Mouse (Mus musculus): ENCODE results near the gene Pfn4.
"Not testable (repeated sequence)": the region's sequence is repeated elsewhere in the genome, so short reads cannot be mapped to it uniquely, and the experiment has no call there.

The Pfn4 gene

GRCm38 (mm10) chr12:4768492-4769332 is at the start of gene Pfn4, which contains the start of gene Fam228b:
Pfn4 (plus strand) TSS chr12:4769022.
Fam228b (minus strand) TSS chr12:4769267.
- peak; percentile 90 to 96 for DNase-seq (ENCODE audit: low spot score in 2 of 2)

GRCm38 (mm10) chr12:4719066-4719761 is 49.6 kb upstream of the Pfn4 start:
- DNase-seq (ENCODE audit: low spot score in 2 of 2), result peak in 1 of 2 experiments; percentile 50

- peak in 1 of 2 experiments; percentile 53 for DNase-seq (ENCODE audit: low spot score in 2 of 2)
These were observed 48.8 kb upstream of the Pfn4 start for GRCm38 (mm10) chr12:4719762-4720754.

GRCm38 (mm10) chr12:4729165-4729564 is 39.7 kb upstream of the Pfn4 start:
- no peak for DNase-seq (ENCODE audit: low spot score in 2 of 2)

GRCm38 (mm10) chr12:4731629-4732028 is 37.2 kb upstream of the Pfn4 start:
- DNase-seq (ENCODE audit: low spot score in 2 of 2), result no peak

- DNase-seq (ENCODE audit: low spot score in 2 of 2), result no peak
These were observed 36.5 kb upstream of the Pfn4 start for GRCm38 (mm10) chr12:4732332-4732731.

- no peak for DNase-seq (ENCODE audit: low spot score in 2 of 2)
These were observed 30.7 kb upstream of the Pfn4 start, which contains the start of gene Fam228a for GRCm38 (mm10) chr12:4738031-4738576. Fam228a (minus strand) TSS chr12:4738430.

- DNase-seq (ENCODE audit: low spot score in 2 of 2), result no peak
These were observed 28.0 kb upstream of the Pfn4 start for GRCm38 (mm10) chr12:4740823-4741222.

- no peak for DNase-seq (ENCODE audit: low spot score in 2 of 2)
These were observed 26.6 kb upstream of the Pfn4 start for GRCm38 (mm10) chr12:4742183-4742582.

GRCm38 (mm10) chr12:4744486-4744885 is 24.3 kb upstream of the Pfn4 start:
- no peak for DNase-seq (ENCODE audit: low spot score in 2 of 2)

GRCm38 (mm10) chr12:4754451-4754850 is 14.4 kb upstream of the Pfn4 start:
- not testable (repeated sequence) for DNase-seq (ENCODE audit: low spot score in 2 of 2)

GRCm38 (mm10) chr12:4757060-4757459 is 11.8 kb upstream of the Pfn4 start:
- DNase-seq (ENCODE audit: low spot score in 2 of 2), result no peak

- DNase-seq (ENCODE audit: low spot score in 2 of 2), result no peak
These were observed 506 bp downstream of the Pfn4 start for GRCm38 (mm10) chr12:4769333-4769723.

- no peak for DNase-seq (ENCODE audit: low spot score in 2 of 2)
These were observed 6.2 kb downstream of the Pfn4 start for GRCm38 (mm10) chr12:4774895-4775587.

GRCm38 (mm10) chr12:4775588-4775949 is 6.7 kb downstream of the Pfn4 start:
- no peak for DNase-seq (ENCODE audit: low spot score in 2 of 2)

- no peak for DNase-seq (ENCODE audit: low spot score in 2 of 2)
These were observed 8.9 kb downstream of the Pfn4 start for GRCm38 (mm10) chr12:4777734-4778133.

GRCm38 (mm10) chr12:4780245-4780644 is 11.4 kb downstream of the Pfn4 start:
- no peak for DNase-seq (ENCODE audit: low spot score in 2 of 2)

- DNase-seq (ENCODE audit: low spot score in 2 of 2), result no peak
These were observed 12.4 kb downstream of the Pfn4 start for GRCm38 (mm10) chr12:4781270-4781669.

- DNase-seq (ENCODE audit: low spot score in 2 of 2), result not testable (repeated sequence)
These were observed 13.0 kb downstream of the Pfn4 start for GRCm38 (mm10) chr12:4781725-4782404.

GRCm38 (mm10) chr12:4783598-4783997 is 14.8 kb downstream of the Pfn4 start:
- DNase-seq (ENCODE audit: low spot score in 2 of 2), result no peak
